Mouse (Mus musculus): ENCODE measurements around the gene Xrn2. TPM values are rescaled to one million over a fixed set of nuclear protein-coding genes. Genes with fewer than 3 reads are reported as not detected.

The Xrn2 gene
- polyA plus RNA-seq (2015; fragmentation: Nextera tagmentation; extraction: Ambion mirVana) = 78.5 and 80.0 TPM in 2 replicates

DNA sequence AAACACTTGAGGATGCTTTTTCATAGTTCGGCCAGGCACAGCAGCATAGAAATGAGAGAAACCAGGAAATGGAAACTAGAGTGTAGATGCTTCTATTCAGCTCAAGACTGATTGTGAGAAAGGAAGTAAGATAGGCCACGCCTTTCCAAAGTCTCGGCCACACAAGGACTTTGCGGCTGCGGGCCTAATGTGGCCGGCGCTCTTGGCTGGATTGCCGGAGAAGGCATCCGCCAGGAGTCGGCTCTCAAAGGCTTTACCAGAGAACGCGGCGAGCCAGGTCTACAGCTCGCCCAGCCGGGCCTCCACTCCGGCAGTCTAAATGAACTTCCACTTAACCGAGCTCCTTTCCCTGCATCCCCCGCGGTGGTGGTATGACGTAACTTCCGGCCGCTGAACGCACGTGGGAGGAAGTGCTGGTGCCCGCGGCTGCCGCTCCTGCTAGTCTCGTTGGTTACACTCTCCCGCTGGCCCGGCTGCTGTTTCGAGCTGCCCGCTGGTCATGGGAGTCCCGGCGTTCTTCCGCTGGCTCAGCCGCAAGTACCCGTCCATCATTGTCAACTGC is at the start of gene Xrn2:
Xrn2 (plus strand) TSS at position 374 of the 562 bp plus-strand sequence.
- H3K4me3 ChIP-seq (ENCODE audit: low read length) = peak within 1 kb of the TSS; percentile 97
- H3K9ac ChIP-seq (replicated peaks; ENCODE audit: low read length) = peak within 1 kb of the TSS; percentile 92
- ATAC-seq (ENCODE audit: low FRiP score, low TSS enrichment) = peak; percentile 95
- peaks cover 18% of the 10 kb centered on the region for H3K4me1 ChIP-seq (ENCODE audit: insufficient read depth, low read length)
- H3K27ac ChIP-seq (ENCODE audit: low read length) = peak within 1 kb of the TSS; percentile 100
- no peaks in the 10 kb centered on the region for H3K9me3 ChIP-seq (ENCODE audit: low read length)
- H3K27me3 ChIP-seq (ENCODE audit: insufficient read depth, low read length) = no peaks in the 10 kb centered on the region
- H3K36me3 ChIP-seq (ENCODE audit: insufficient read depth, low read length) = no peaks in the 10 kb centered on the region
- H3K4me2 ChIP-seq (replicated peaks; ENCODE audit: low read depth, low read length) = peak within 1 kb of the TSS; percentile 61
- WGBS = under 1% methylated on average over 37 of the region's 37 CpGs

- Histone ChIP-seq H3K9me3 (ENCODE audit: low read length) (no peaks in the 10 kb centered on the region), H3K4me2 (replicated peaks; ENCODE audit: low read depth, low read length) (no peak overlapping the region), H3K4me3 (ENCODE audit: low read length) (no peak overlapping the region), H3K9ac (replicated peaks; ENCODE audit: low read length) (no peak overlapping the region), H3K27ac (ENCODE audit: low read length) (no peak overlapping the region), H3K27me3 (ENCODE audit: insufficient read depth, low read length) (no peaks in the 10 kb centered on the region), H3K4me1 (ENCODE audit: insufficient read depth, low read length) (no peaks in the 10 kb centered on the region), H3K36me3 (ENCODE audit: insufficient read depth, low read length) (no peaks in the 10 kb centered on the region)
- 85% methylated on average over 3 of the region's 3 CpGs for WGBS
- ATAC-seq (ENCODE audit: low FRiP score, low TSS enrichment) = no peak
Observed at GRCm38 (mm10) chr2:146975024-146975423, 37.8 kb upstream of the Xrn2 start.

GRCm38 (mm10) chr2:146975453-146976028 is 37.3 kb upstream of the Xrn2 start:
- 66% methylated on average over 3 of the region's 3 CpGs for WGBS
- Histone ChIP-seq H3K4me2 (replicated peaks; ENCODE audit: low read depth, low read length) (no peak overlapping the region), H3K9me3 (ENCODE audit: low read length) (no peaks in the 10 kb centered on the region), H3K4me1 (ENCODE audit: insufficient read depth, low read length) (no peaks in the 10 kb centered on the region), H3K36me3 (ENCODE audit: insufficient read depth, low read length) (no peaks in the 10 kb centered on the region), H3K9ac (replicated peaks; ENCODE audit: low read length) (no peak overlapping the region), H3K27ac (ENCODE audit: low read length) (no peak overlapping the region), H3K4me3 (ENCODE audit: low read length) (no peak overlapping the region), H3K27me3 (ENCODE audit: insufficient read depth, low read length) (no peaks in the 10 kb centered on the region)
- no peak for ATAC-seq (ENCODE audit: low FRiP score, low TSS enrichment)

- no peaks in the 10 kb centered on the region for H3K36me3 ChIP-seq (ENCODE audit: insufficient read depth, low read length)
- no peak overlapping the region for H3K9ac ChIP-seq (replicated peaks; ENCODE audit: low read length)
- H3K4me2 ChIP-seq (replicated peaks; ENCODE audit: low read depth, low read length) = no peak overlapping the region
- H3K9me3 ChIP-seq (ENCODE audit: low read length) = no peaks in the 10 kb centered on the region
- ATAC-seq (ENCODE audit: low FRiP score, low TSS enrichment) = no peak
- H3K27me3 ChIP-seq (ENCODE audit: insufficient read depth, low read length) = no peaks in the 10 kb centered on the region
- no peak overlapping the region for H3K4me3 ChIP-seq (ENCODE audit: low read length)
- H3K4me1 ChIP-seq (ENCODE audit: insufficient read depth, low read length) = no peaks in the 10 kb centered on the region
- 95% methylated on average over 2 of the region's 2 CpGs for WGBS
- no peak overlapping the region for H3K27ac ChIP-seq (ENCODE audit: low read length)
Observed at GRCm38 (mm10) chr2:146982786-146983185, 30.0 kb upstream of the Xrn2 start.

DNA sequence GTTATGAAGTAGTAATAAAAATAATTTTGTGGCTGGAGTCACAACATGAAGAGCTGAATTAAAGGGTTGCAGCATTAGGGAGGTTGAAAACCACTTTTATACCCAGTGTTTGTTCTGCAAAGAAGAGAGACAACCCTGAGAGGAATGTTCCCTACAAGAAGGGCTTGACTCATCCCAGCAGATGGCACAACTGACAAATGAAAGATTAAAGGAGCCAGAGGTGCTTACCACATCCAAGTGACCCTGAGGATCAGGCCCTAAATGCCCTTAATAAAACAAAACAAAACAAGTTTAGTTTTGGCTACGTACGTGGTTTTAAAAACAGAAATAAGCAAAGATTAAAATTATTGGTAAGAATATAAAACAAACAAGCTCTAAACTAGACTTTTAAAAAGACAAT is 28.0 kb upstream of the Xrn2 start:
- Histone ChIP-seq H3K4me2 (replicated peaks; ENCODE audit: low read depth, low read length) (no peak overlapping the region), H3K27ac (ENCODE audit: low read length) (no peak overlapping the region), H3K27me3 (ENCODE audit: insufficient read depth, low read length) (no peaks in the 10 kb centered on the region), H3K9me3 (ENCODE audit: low read length) (no peaks in the 10 kb centered on the region), H3K36me3 (ENCODE audit: insufficient read depth, low read length) (no peaks in the 10 kb centered on the region), H3K9ac (replicated peaks; ENCODE audit: low read length) (no peak overlapping the region), H3K4me1 (ENCODE audit: insufficient read depth, low read length) (no peaks in the 10 kb centered on the region), H3K4me3 (ENCODE audit: low read length) (no peak overlapping the region)
- ATAC-seq (ENCODE audit: low FRiP score, low TSS enrichment) = no peak
- WGBS = 90% methylated on average over 2 of the region's 2 CpGs

DNA sequence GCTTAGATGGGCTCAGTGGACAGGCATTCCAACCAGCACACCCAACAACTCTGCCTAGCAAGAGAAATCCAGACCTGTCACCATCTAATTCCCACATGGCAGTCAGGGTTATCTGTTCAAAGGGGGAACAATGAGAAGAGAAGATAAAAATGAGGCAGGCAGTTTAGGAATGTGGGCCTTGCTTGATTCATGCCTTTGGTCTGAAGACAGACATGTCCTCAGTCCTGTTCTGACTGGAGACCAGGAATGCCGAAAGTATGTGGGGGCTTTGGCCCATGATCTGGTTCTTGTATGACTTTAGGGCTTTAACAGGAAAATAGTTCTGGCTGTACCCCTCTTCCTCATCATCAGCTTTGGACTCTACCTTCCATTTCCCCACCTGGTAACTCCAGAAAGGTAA is 27.0 kb upstream of the Xrn2 start:
- no peak overlapping the region for H3K4me3 ChIP-seq (ENCODE audit: low read length)
- H3K27ac ChIP-seq (ENCODE audit: low read length) = no peak overlapping the region
- no peaks in the 10 kb centered on the region for H3K36me3 ChIP-seq (ENCODE audit: insufficient read depth, low read length)
- 81% methylated on average over 1 of the region's 1 CpGs for WGBS
- no peaks in the 10 kb centered on the region for H3K4me1 ChIP-seq (ENCODE audit: insufficient read depth, low read length)
- no peaks in the 10 kb centered on the region for H3K27me3 ChIP-seq (ENCODE audit: insufficient read depth, low read length)
- no peak overlapping the region for H3K9ac ChIP-seq (replicated peaks; ENCODE audit: low read length)
- no peak overlapping the region for H3K4me2 ChIP-seq (replicated peaks; ENCODE audit: low read depth, low read length)
- no peaks in the 10 kb centered on the region for H3K9me3 ChIP-seq (ENCODE audit: low read length)
- no peak for ATAC-seq (ENCODE audit: low FRiP score, low TSS enrichment)

GRCm38 (mm10) chr2:146986429-146986828 is 26.4 kb upstream of the Xrn2 start:
- Histone ChIP-seq H3K27ac (ENCODE audit: low read length) (no peak overlapping the region), H3K4me2 (replicated peaks; ENCODE audit: low read depth, low read length) (no peak overlapping the region), H3K9ac (replicated peaks; ENCODE audit: low read length) (no peak overlapping the region), H3K27me3 (ENCODE audit: insufficient read depth, low read length) (no peaks in the 10 kb centered on the region), H3K4me3 (ENCODE audit: low read length) (no peak overlapping the region), H3K4me1 (ENCODE audit: insufficient read depth, low read length) (no peaks in the 10 kb centered on the region), H3K9me3 (ENCODE audit: low read length) (no peaks in the 10 kb centered on the region), H3K36me3 (ENCODE audit: insufficient read depth, low read length) (no peaks in the 10 kb centered on the region)
- ATAC-seq (ENCODE audit: low FRiP score, low TSS enrichment) = no peak

GRCm38 (mm10) chr2:147007265-147007664 is 5.5 kb upstream of the Xrn2 start:
- WGBS = 82% methylated on average over 2 of the region's 2 CpGs
- no peak overlapping the region for H3K4me3 ChIP-seq (ENCODE audit: low read length)

DNA sequence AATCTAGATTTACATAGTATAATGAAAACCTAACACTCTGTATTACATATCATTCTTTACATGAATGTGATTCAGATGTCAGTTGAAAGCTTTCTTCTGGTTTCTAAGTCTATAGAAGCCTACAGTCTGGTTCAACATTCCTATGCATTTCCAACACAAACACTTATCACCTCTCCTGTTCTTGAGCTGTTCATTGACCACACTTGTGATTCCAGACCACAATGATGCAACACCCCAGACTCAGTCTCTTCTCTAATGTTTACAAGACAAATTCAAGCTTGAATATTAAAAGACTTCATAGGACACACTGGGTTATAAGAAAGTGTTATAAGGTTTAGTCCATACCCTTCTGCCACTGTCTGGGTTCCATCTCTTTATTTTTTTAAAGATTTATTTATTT is 3.7 kb upstream of the Xrn2 start:
- Histone ChIP-seq H3K4me3 (ENCODE audit: low read length) (no peak overlapping the region), H3K9me3 (ENCODE audit: low read length) (no peaks in the 10 kb centered on the region), H3K4me1 (ENCODE audit: insufficient read depth, low read length) (peaks cover 8% of the 10 kb centered on the region), H3K36me3 (ENCODE audit: insufficient read depth, low read length) (no peaks in the 10 kb centered on the region), H3K4me2 (replicated peaks; ENCODE audit: low read depth, low read length) (no peak overlapping the region), H3K27ac (ENCODE audit: low read length) (no peak overlapping the region), H3K27me3 (ENCODE audit: insufficient read depth, low read length) (no peaks in the 10 kb centered on the region), H3K9ac (replicated peaks; ENCODE audit: low read length) (no peak overlapping the region)
- ATAC-seq (ENCODE audit: low FRiP score, low TSS enrichment) = no peak

More at GRCm38 (mm10) chr2:147007265-147007664, 5.5 kb upstream of the Xrn2 start:
- Histone ChIP-seq H3K4me1 (ENCODE audit: insufficient read depth, low read length) (peaks cover 8% of the 10 kb centered on the region), H3K4me2 (replicated peaks; ENCODE audit: low read depth, low read length) (no peak overlapping the region), H3K27ac (ENCODE audit: low read length) (no peak overlapping the region), H3K27me3 (ENCODE audit: insufficient read depth, low read length) (no peaks in the 10 kb centered on the region), H3K36me3 (ENCODE audit: insufficient read depth, low read length) (no peaks in the 10 kb centered on the region), H3K9ac (replicated peaks; ENCODE audit: low read length) (no peak overlapping the region), H3K9me3 (ENCODE audit: low read length) (no peaks in the 10 kb centered on the region)
- ATAC-seq (ENCODE audit: low FRiP score, low TSS enrichment) = no peak

GRCm38 (mm10) chr2:147010141-147010540 is 2.7 kb upstream of the Xrn2 start:
- H3K4me3 ChIP-seq (ENCODE audit: low read length) = no peak overlapping the region
- no peak overlapping the region for H3K9ac ChIP-seq (replicated peaks; ENCODE audit: low read length)
- H3K36me3 ChIP-seq (ENCODE audit: insufficient read depth, low read length) = no peaks in the 10 kb centered on the region
- no peaks in the 10 kb centered on the region for H3K9me3 ChIP-seq (ENCODE audit: low read length)
- no peak overlapping the region for H3K27ac ChIP-seq (ENCODE audit: low read length)
- H3K4me2 ChIP-seq (replicated peaks; ENCODE audit: low read depth, low read length) = no peak overlapping the region
- 96% methylated on average over 4 of the region's 4 CpGs for WGBS
- ATAC-seq (ENCODE audit: low FRiP score, low TSS enrichment) = no peak
- no peaks in the 10 kb centered on the region for H3K27me3 ChIP-seq (ENCODE audit: insufficient read depth, low read length)
- H3K4me1 ChIP-seq (ENCODE audit: insufficient read depth, low read length) = peaks cover 18% of the 10 kb centered on the region
